26 mouse cellular contexts compared by ENCODE assay signal in the genomic region with DNA sequence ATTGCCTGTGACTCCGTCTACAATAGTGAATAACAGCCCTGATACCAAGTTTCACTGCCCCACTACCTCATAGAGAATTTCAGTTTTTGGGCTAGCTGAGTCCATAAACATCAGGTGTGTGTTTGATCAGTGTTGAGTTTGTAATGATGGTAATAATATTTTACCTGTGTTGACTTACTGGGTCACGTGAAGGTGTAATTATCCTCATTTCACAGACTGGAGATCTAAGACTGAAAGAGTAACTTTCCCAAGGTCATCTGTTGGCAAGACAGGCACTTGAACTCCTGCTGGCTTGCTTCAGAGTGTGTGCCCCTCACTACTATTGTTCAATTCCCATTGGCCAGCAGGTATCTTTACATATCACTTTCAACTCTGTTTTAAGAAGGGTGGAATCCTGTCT. TPM values are rescaled to one million over a fixed set of nuclear protein-coding genes. Genes with fewer than 3 reads are reported as not detected.
DNase-seq lines count a peak whose midpoint lies in the region; ATAC-seq and TF ChIP-seq lines count a peak whose summit lies in the region.
"Had no signal": no experiment of that assay in that cellular context is flagged by ENCODE, and none has a peak within 500 bp of the region (broad histone marks: within the 10 kb centered on the region; RNA-seq: fewer than 3 reads in every experiment).

No protein-coding gene starts in this region.

- peak overlapping the region; percentile 43; the same call in 1 of the 2 replicates for H3K27ac ChIP-seq in layer of hippocampus, adult 2 months
- H3K27ac ChIP-seq in intestine, embryonic 15.5 days = no peak overlapping the region
- H3K27ac ChIP-seq in intestine, postnatal 0 days (ENCODE audit: low read depth, low read length) = no peak overlapping the region
- H3K27ac ChIP-seq: embryonic facial prominence, embryonic 13.5 days; embryonic facial prominence, embryonic 15.5 days; forebrain, embryonic 10.5 days; forebrain, embryonic 12.5 days had no signal

- peak; percentile 72 for ATAC-seq in intestine, embryonic 15.5 days
- peak; percentile 65; the same call in 1 of the 2 replicates for ATAC-seq in intestine, postnatal 0 days
- ATAC-seq: activated CD4-positive, CD25-positive, alpha-beta regulatory T cell, adult 4 months; CD4-positive, CD25-positive, alpha-beta regulatory T cell, adult 4 months; forebrain, embryonic 14.5 days; forebrain, embryonic 16.5 days; Patski had no signal

- no peaks in the 10 kb centered on the region for H3K36me3 ChIP-seq in intestine, embryonic 15.5 days
- no peaks in the 10 kb centered on the region for H3K36me3 ChIP-seq in intestine, postnatal 0 days (ENCODE audit: control insufficient read depth, insufficient read depth)
- H3K36me3 ChIP-seq: embryonic facial prominence, embryonic 15.5 days; forebrain, embryonic 12.5 days had no signal

- no peak overlapping the region for H3K4me2 ChIP-seq in intestine, embryonic 15.5 days (replicated peaks)
- H3K4me2 ChIP-seq in intestine, postnatal 0 days (replicated peaks; ENCODE audit: low read depth) = no peak overlapping the region
- H3K4me2 ChIP-seq: embryonic facial prominence, embryonic 13.5 days; embryonic facial prominence, embryonic 15.5 days; forebrain, embryonic 12.5 days had no signal

- WGBS in intestine, embryonic 15.5 days = 68% methylated on average over 2 of the region's 2 CpGs
- 40% methylated on average over 2 of the region's 2 CpGs for WGBS in intestine, postnatal 0 days

- peaks cover 29% of the 10 kb centered on the region for H3K4me1 ChIP-seq in intestine, embryonic 15.5 days (replicated peaks)
- H3K4me1 ChIP-seq in intestine, postnatal 0 days (replicated peaks; ENCODE audit: control insufficient read depth, insufficient read depth, low read length) = no peaks in the 10 kb centered on the region

- no peak overlapping the region for H3K9ac ChIP-seq in intestine, embryonic 15.5 days
- no peak overlapping the region for H3K9ac ChIP-seq in intestine, postnatal 0 days (ENCODE audit: low read depth, low read length)
- H3K9ac ChIP-seq: embryonic facial prominence, embryonic 13.5 days; embryonic facial prominence, embryonic 15.5 days; forebrain, embryonic 12.5 days had no signal

- H3K9me3 ChIP-seq in intestine, embryonic 15.5 days = no peaks in the 10 kb centered on the region
- no peaks in the 10 kb centered on the region for H3K9me3 ChIP-seq in intestine, postnatal 0 days (ENCODE audit: control insufficient read depth)
- H3K9me3 ChIP-seq: embryonic facial prominence, embryonic 13.5 days; embryonic facial prominence, embryonic 15.5 days; forebrain, embryonic 10.5 days; forebrain, embryonic 12.5 days; G1E had no signal

- DNase-seq in layer of hippocampus, adult 2 months (ENCODE audit: low spot score in 2 of 2) = no peak
- no peak for DNase-seq in layer of hippocampus, adult 18-20 months (ENCODE audit: low spot score in 2 of 2)
- no peak for DNase-seq in c-Kit-positive CD71-positive TER-119-positive erythroid progenitor cells, embryonic 14.5 days (ENCODE audit: low spot score)
- DNase-seq: adrenal gland, adult 8-10 months; adrenal gland, postnatal 14 days; adrenal gland, postnatal 36 days; B cell, adult 2 months; cerebellum, adult 11 months; cerebellum, adult 18-20 months; cerebellum, adult 8-10 months; cerebellum, adult 9-11 months; cerebellum, postnatal 25 days had no signal

- H3K4me3 ChIP-seq in layer of hippocampus, adult 2 months = no peak overlapping the region
- no peak overlapping the region for H3K4me3 ChIP-seq in intestine, embryonic 15.5 days (replicated peaks)
- no peak overlapping the region for H3K4me3 ChIP-seq in intestine, postnatal 0 days (ENCODE audit: low read depth, low read length)
- H3K4me3 ChIP-seq: embryonic facial prominence, embryonic 13.5 days; embryonic facial prominence, embryonic 15.5 days; erythroblast, embryonic 14.5 days; forebrain, embryonic 10.5 days; forebrain, embryonic 12.5 days had no signal

- TF ChIP-seq CTCF in layer of hippocampus, adult 2 months (conservative IDR thresholded peaks at IDR 0.05) = no peak
- no peak for TF ChIP-seq CTCF in intestine, postnatal 0 days (IDR thresholded peaks at IDR 0.05; ENCODE audit: low read depth)

- H3K27me3 ChIP-seq in intestine, embryonic 15.5 days (replicated peaks) = no peaks in the 10 kb centered on the region
- H3K27me3 ChIP-seq in intestine, postnatal 0 days (replicated peaks; ENCODE audit: control insufficient read depth, insufficient read depth, low read length) = no peaks in the 10 kb centered on the region
- H3K27me3 ChIP-seq: CH12.LX; embryonic facial prominence, embryonic 13.5 days; embryonic facial prominence, embryonic 15.5 days; forebrain, embryonic 12.5 days; Patski had no signal

RNA-seq across cellular contexts. Expression of a gene that starts 31.1 kb away (rescaled TPM):
- 10 to 100 TPM; 60.4 to 67.3 TPM for total RNA-seq in layer of hippocampus, adult 2 months (2021)
- total RNA-seq in layer of hippocampus, adult 18-20 months (2021) = 10 to 100 TPM; 70.4 to 73.1 TPM
- polyA plus RNA-seq in intestine, embryonic 15.5 days (2015; fragmentation: Nextera tagmentation; extraction: Ambion mirVana) = 70.9 and 76.9 TPM in 2 replicates
- 32.5 and 35.0 TPM in 2 replicates for polyA plus RNA-seq in intestine, postnatal 0 days (2015; fragmentation: Nextera tagmentation; extraction: Ambion mirVana)
